Mouse (Mus musculus): ENCODE data around the gene Fam71e2.

DNA sequence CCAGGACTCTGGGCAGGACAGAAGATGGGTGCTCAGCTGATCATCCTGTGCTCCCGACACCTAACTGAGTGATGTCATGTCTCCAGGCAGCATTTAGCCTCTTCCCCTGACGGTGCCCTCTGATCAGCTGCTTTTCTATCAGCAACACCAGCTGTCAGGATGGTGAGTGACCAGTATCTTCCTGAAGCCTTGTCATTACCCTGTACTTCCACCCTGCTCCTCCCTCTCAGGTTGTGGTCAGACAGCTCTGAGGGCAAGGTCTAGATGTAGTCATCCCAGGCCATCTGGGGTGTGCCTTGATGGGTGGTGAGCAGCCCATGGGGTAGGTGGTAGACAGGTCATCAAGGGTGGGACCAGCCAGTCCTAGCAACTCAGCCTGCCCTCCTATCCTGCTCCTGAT is 21.9 kb downstream of the Fam71e2 start:
- TF ChIP-seq CTCF (IDR thresholded peaks at IDR 0.05; ENCODE audit: insufficient read depth, low read length) (no peak), POLR2A (IDR thresholded peaks at IDR 0.05; ENCODE audit: borderline replicate concordance, extremely low read depth, low read depth, low read length) (no peak)

Data from lung, adult 2 months (tissue).